In the genomic region with DNA sequence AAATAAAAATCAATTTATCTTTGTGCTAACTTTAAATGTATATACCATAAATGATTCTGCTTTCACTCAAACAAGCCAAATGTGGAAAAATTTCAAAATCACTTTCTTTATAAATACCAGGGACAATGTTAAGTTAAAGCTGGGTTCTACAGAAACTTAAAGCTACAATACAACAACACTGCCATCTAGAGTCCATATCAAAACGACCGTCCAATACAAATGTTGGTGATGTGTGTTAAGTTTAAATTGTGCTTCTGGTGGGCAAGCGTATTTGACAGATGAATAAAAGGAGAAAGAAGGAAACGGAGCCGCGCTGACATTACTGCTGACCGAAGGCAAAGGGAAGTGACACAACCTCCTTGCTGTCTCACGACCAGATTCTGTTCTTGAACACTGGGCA, we compare ENCODE assay signal across 11 mouse cellular contexts. TPM values are rescaled to one million over a fixed set of nuclear protein-coding genes. Genes with fewer than 3 reads are reported as not detected.
DNase-seq lines count a peak whose midpoint lies in the region; ATAC-seq and TF ChIP-seq lines count a peak whose summit lies in the region.
"Had no signal": no experiment of that assay in that cellular context is flagged by ENCODE, and none has a peak within 500 bp of the region (broad histone marks: within the 10 kb centered on the region; RNA-seq: fewer than 3 reads in every experiment).

No protein-coding gene starts in this region.

- H3K4me2 ChIP-seq in intestine, postnatal 0 days (replicated peaks; ENCODE audit: low read depth) = no peak overlapping the region
- H3K4me2 ChIP-seq in intestine, embryonic 16.5 days (ENCODE audit: low read depth, low read length) = no peak overlapping the region
- H3K4me2 ChIP-seq in embryonic facial prominence, embryonic 14.5 days (ENCODE audit: low read depth, low read length) = no peak overlapping the region
- H3K4me2 ChIP-seq: heart, embryonic 13.5 days had no signal

- H3K27me3 ChIP-seq in intestine, postnatal 0 days (replicated peaks; ENCODE audit: control insufficient read depth, insufficient read depth, low read length) = no peaks in the 10 kb centered on the region
- H3K27me3 ChIP-seq in intestine, embryonic 16.5 days (replicated peaks; ENCODE audit: control insufficient read depth, insufficient read depth, low read length) = no peaks in the 10 kb centered on the region
- no peaks in the 10 kb centered on the region for H3K27me3 ChIP-seq in embryonic facial prominence, embryonic 14.5 days (replicated peaks; ENCODE audit: control insufficient read depth, insufficient read depth, low read length)
- H3K27me3 ChIP-seq: heart, embryonic 13.5 days had no signal

- peaks cover 10% of the 10 kb centered on the region for H3K36me3 ChIP-seq in intestine, postnatal 0 days (ENCODE audit: control insufficient read depth, insufficient read depth)
- H3K36me3 ChIP-seq in intestine, embryonic 16.5 days (ENCODE audit: control insufficient read depth, insufficient read depth, low read length) = no peaks in the 10 kb centered on the region
- H3K36me3 ChIP-seq in embryonic facial prominence, embryonic 14.5 days (ENCODE audit: control insufficient read depth, insufficient read depth, low read length) = peaks cover 9% of the 10 kb centered on the region; the same call in 1 of the 2 replicates

- 53% methylated on average over 8 of the region's 8 CpGs for WGBS in intestine, postnatal 0 days
- WGBS in intestine, embryonic 16.5 days = 54% methylated on average over 8 of the region's 8 CpGs
- WGBS in embryonic facial prominence, embryonic 14.5 days = 74% methylated on average over 8 of the region's 8 CpGs

- no peak overlapping the region for H3K4me3 ChIP-seq in intestine, postnatal 0 days (ENCODE audit: low read depth, low read length)
- no peak overlapping the region for H3K4me3 ChIP-seq in intestine, embryonic 16.5 days (ENCODE audit: low read length)
- no peak overlapping the region for H3K4me3 ChIP-seq in embryonic facial prominence, embryonic 14.5 days (ENCODE audit: low read depth, low read length)
- H3K4me3 ChIP-seq: erythroblast, embryonic 14.5 days; heart, embryonic 13.5 days had no signal

- H3K9me3 ChIP-seq in intestine, postnatal 0 days (ENCODE audit: control insufficient read depth) = no peaks in the 10 kb centered on the region
- H3K9me3 ChIP-seq in intestine, embryonic 16.5 days (ENCODE audit: control insufficient read depth, low read length) = no peaks in the 10 kb centered on the region
- no peaks in the 10 kb centered on the region for H3K9me3 ChIP-seq in embryonic facial prominence, embryonic 14.5 days (ENCODE audit: control insufficient read depth, low read length)
- H3K9me3 ChIP-seq: heart, embryonic 13.5 days had no signal

- H3K27ac ChIP-seq in intestine, postnatal 0 days (ENCODE audit: low read depth, low read length) = no peak overlapping the region
- H3K27ac ChIP-seq in intestine, embryonic 16.5 days (ENCODE audit: low read length) = no peak overlapping the region
- no peak overlapping the region for H3K27ac ChIP-seq in embryonic facial prominence, embryonic 14.5 days (replicated peaks; ENCODE audit: low read depth, low read length)
- H3K27ac ChIP-seq: heart, embryonic 13.5 days had no signal

- no peak overlapping the region for H3K9ac ChIP-seq in intestine, postnatal 0 days (ENCODE audit: low read depth, low read length)
- no peak overlapping the region for H3K9ac ChIP-seq in intestine, embryonic 16.5 days (ENCODE audit: low read depth, low read length)
- H3K9ac ChIP-seq in embryonic facial prominence, embryonic 14.5 days (ENCODE audit: low read depth, low read length) = no peak overlapping the region
- H3K9ac ChIP-seq: heart, embryonic 13.5 days had no signal

- no peak for ATAC-seq in intestine, postnatal 0 days
- ATAC-seq in intestine, embryonic 16.5 days = no peak
- no peak for ATAC-seq in embryonic facial prominence, embryonic 14.5 days (ENCODE audit: low read depth)

- peak; percentile 54 for DNase-seq in 416B (ENCODE audit: low read depth)
- peak; percentile 18 for DNase-seq in ES-CJ7 (ENCODE audit: low read depth, low spot score)
- peak; percentile 50 for DNase-seq in embryonic facial prominence, embryonic 14.5 days (ENCODE audit: low spot score)
- DNase-seq in urinary bladder, postnatal 10 days (ENCODE audit: low spot score) = no peak
- no peak for DNase-seq in layer of hippocampus, adult 9-11 months
- DNase-seq: adrenal gland, postnatal 36 days; lung, adult 18-20 months had no signal

- no peaks in the 10 kb centered on the region for H3K4me1 ChIP-seq in intestine, postnatal 0 days (replicated peaks; ENCODE audit: control insufficient read depth, insufficient read depth, low read length)
- H3K4me1 ChIP-seq in intestine, embryonic 16.5 days (ENCODE audit: control insufficient read depth, insufficient read depth, low read length) = no peaks in the 10 kb centered on the region
- H3K4me1 ChIP-seq in embryonic facial prominence, embryonic 14.5 days (ENCODE audit: control insufficient read depth, insufficient read depth, low read length) = no peaks in the 10 kb centered on the region
- H3K4me1 ChIP-seq: heart, embryonic 13.5 days had no signal

- TF ChIP-seq CTCF in intestine, postnatal 0 days (IDR thresholded peaks at IDR 0.05; ENCODE audit: low read depth) = peak; percentile 67

RNA-seq across cellular contexts. Expression of gene Orc5, which starts 38.4 kb away (rescaled TPM):
- 18.1 and 18.5 TPM in 2 replicates for polyA plus RNA-seq in intestine, postnatal 0 days (2015; fragmentation: Nextera tagmentation; extraction: Ambion mirVana)
- polyA plus RNA-seq in intestine, embryonic 16.5 days (2015; fragmentation: Nextera tagmentation; extraction: Ambion mirVana) = 35.4 and 41.4 TPM in 2 replicates
- polyA plus RNA-seq in embryonic facial prominence, embryonic 14.5 days (2014; fragmentation: Nextera tagmentation; extraction: Ambion mirVana) = 31.5 and 37.5 TPM in 2 replicates

Comparison
In these comparisons a context has a peak if more than half of its experiments do, and no peak if none do; other contexts are left out.
1. DNase-seq: peak in 416B (single experiment), ES-CJ7 (single experiment) and embryonic facial prominence, embryonic 14.5 days (single experiment); none in urinary bladder, postnatal 10 days (single experiment) and layer of hippocampus, adult 9-11 months (single experiment).